ENCODE assay signal across 9 mouse cellular contexts in the genomic region with DNA sequence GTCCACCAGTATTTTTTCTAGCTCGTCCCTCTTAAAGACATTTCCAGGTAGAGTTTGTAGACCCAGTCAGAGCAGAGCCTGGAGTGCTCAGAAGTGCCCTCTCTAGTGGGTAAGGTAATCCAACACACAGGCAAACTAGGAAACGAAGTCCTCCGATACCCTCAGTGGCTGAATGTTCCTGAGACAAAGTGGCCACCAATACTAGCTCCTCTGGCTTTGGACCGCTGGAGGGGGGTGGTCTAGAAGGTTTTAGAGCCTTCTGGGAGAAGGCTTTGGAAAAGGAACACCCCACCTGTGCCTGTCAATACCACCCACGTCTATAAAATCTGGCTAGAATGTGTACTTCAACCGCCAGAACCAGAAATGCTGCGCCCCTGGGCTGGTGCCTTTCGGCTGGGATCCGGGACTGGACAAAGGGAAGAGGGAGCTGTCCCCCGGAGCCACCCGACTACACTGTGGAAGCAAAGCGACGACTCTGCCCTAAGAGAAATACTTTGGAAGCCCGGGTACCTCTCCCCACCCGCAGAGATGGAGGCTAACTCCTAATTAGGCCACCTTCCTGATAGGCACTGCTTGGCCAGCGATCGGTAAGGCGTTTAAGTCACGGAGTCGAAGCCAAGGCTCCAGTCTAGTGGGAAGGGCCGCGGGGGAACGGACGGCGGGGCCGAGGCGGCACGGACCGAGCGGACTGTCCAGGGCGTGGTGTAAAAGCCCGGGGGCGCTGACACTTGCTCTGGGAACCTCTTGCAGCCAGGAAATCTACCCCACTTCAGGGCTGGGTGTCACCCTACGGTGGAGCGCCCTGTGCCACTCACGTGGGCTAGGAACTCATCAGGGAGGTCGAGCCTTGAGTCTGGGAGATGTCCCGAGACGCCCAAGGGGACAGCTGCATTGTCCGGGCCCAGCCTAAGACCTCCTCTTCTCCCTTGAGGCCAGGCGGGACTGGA. TPM values are rescaled to one million over a fixed set of nuclear protein-coding genes. Genes with fewer than 3 reads are reported as not detected.
DNase-seq lines count a peak whose midpoint lies in the region; ATAC-seq and TF ChIP-seq lines count a peak whose summit lies in the region.
"Had no signal": no experiment of that assay in that cellular context is flagged by ENCODE, and none has a peak within 500 bp of the region (broad histone marks: within the 10 kb centered on the region; RNA-seq: fewer than 3 reads in every experiment).

No protein-coding gene starts in this region.

- no peak for DNase-seq in heart, embryonic 10.5 days (ENCODE audit: low spot score)
- DNase-seq in heart, adult 18-20 months = no peak
- DNase-seq in midbrain, embryonic 10.5 days (ENCODE audit: low spot score) = peak; percentile 63
- peak; percentile 77 for DNase-seq in gastrocnemius, adult 2 months
- DNase-seq in ovary, adult 18-20 months (ENCODE audit: low spot score) = no peak
- DNase-seq in cerebellum, postnatal 36 days = no peak
- DNase-seq: adrenal gland, postnatal 36 days had no signal

- H3K9ac ChIP-seq in midbrain, embryonic 15.5 days = no peak overlapping the region
- peak overlapping the region; percentile 44; the same call in 1 of the 2 replicates for H3K9ac ChIP-seq in neural tube, embryonic 12.5 days

- H3K4me2 ChIP-seq in midbrain, embryonic 15.5 days = no peak overlapping the region
- peak overlapping the region; percentile 45 for H3K4me2 ChIP-seq in neural tube, embryonic 12.5 days (replicated peaks)

- TF ChIP-seq CTCF in gastrocnemius, adult 2 months (IDR thresholded peaks at IDR 0.05) = no peak; the same call in 1 of the 2 replicates

- H3K4me1 ChIP-seq in heart, embryonic 10.5 days = peaks cover 30% of the 10 kb centered on the region
- H3K4me1 ChIP-seq in midbrain, embryonic 10.5 days = peaks cover 36% of the 10 kb centered on the region
- H3K4me1 ChIP-seq in midbrain, embryonic 15.5 days = peaks cover 6% of the 10 kb centered on the region; the same call in 1 of the 2 replicates
- H3K4me1 ChIP-seq in neural tube, embryonic 12.5 days = peaks cover 12% of the 10 kb centered on the region

- no peaks in the 10 kb centered on the region for H3K36me3 ChIP-seq in heart, embryonic 10.5 days
- no peaks in the 10 kb centered on the region for H3K36me3 ChIP-seq in midbrain, embryonic 10.5 days
- no peaks in the 10 kb centered on the region for H3K36me3 ChIP-seq in midbrain, embryonic 15.5 days (replicated peaks)
- no peaks in the 10 kb centered on the region for H3K36me3 ChIP-seq in neural tube, embryonic 12.5 days

- ATAC-seq in midbrain, embryonic 15.5 days (replicated peaks) = no peak
- no peak for ATAC-seq in neural tube, embryonic 12.5 days (ENCODE audit: low FRiP score, low read depth)

- peak overlapping the region; percentile 39 for H3K4me3 ChIP-seq in heart, embryonic 10.5 days
- peak overlapping the region; percentile 16; the same call in 1 of the 2 replicates for H3K4me3 ChIP-seq in midbrain, embryonic 10.5 days
- no peak overlapping the region for H3K4me3 ChIP-seq in midbrain, embryonic 15.5 days
- H3K4me3 ChIP-seq in gastrocnemius, adult 2 months = peak overlapping the region; percentile 94
- peak overlapping the region; percentile 24 for H3K4me3 ChIP-seq in neural tube, embryonic 12.5 days

- intact Hi-C loops in gastrocnemius, adult 2 months (cut with DNase I) = no loop called here

- H3K27me3 ChIP-seq in heart, embryonic 10.5 days (ENCODE audit: insufficient read depth, poor library complexity, severe bottlenecking) = peaks cover 97% of the 10 kb centered on the region
- H3K27me3 ChIP-seq in midbrain, embryonic 10.5 days (ENCODE audit: low read depth, poor library complexity, severe bottlenecking) = peaks cover 100% of the 10 kb centered on the region
- peaks cover 86% of the 10 kb centered on the region for H3K27me3 ChIP-seq in midbrain, embryonic 15.5 days (replicated peaks)
- peaks cover 87% of the 10 kb centered on the region for H3K27me3 ChIP-seq in neural tube, embryonic 12.5 days (replicated peaks)

- H3K9me3 ChIP-seq in heart, embryonic 10.5 days = no peaks in the 10 kb centered on the region
- H3K9me3 ChIP-seq in midbrain, embryonic 10.5 days (replicated peaks) = no peaks in the 10 kb centered on the region
- no peaks in the 10 kb centered on the region for H3K9me3 ChIP-seq in midbrain, embryonic 15.5 days
- H3K9me3 ChIP-seq in neural tube, embryonic 12.5 days = no peaks in the 10 kb centered on the region

- WGBS in heart, embryonic 10.5 days = 1% methylated on average over 41 of the region's 41 CpGs
- WGBS in midbrain, embryonic 10.5 days = 1% methylated on average over 41 of the region's 41 CpGs
- 3% methylated on average over 41 of the region's 41 CpGs for WGBS in midbrain, embryonic 15.5 days
- WGBS in neural tube, embryonic 12.5 days = under 1% methylated on average over 41 of the region's 41 CpGs

- H3K27ac ChIP-seq in heart, embryonic 10.5 days = no peak overlapping the region
- no peak overlapping the region for H3K27ac ChIP-seq in midbrain, embryonic 10.5 days (replicated peaks)
- H3K27ac ChIP-seq in midbrain, embryonic 15.5 days = no peak overlapping the region
- H3K27ac ChIP-seq in gastrocnemius, adult 2 months = peak overlapping the region; percentile 98
- no peak overlapping the region for H3K27ac ChIP-seq in neural tube, embryonic 12.5 days

RNA-seq across cellular contexts. Expression of gene Six1, which starts 14.4 kb away (rescaled TPM):
- 2.5 and 5.4 TPM in 2 replicates for polyA plus RNA-seq in heart, embryonic 10.5 days (2016; fragmentation: Nextera tagmentation; extraction: Ambion mirVana)
- 1 to 10 TPM; 1.6 to 2.0 TPM for total RNA-seq in heart, adult 18-20 months (2021)
- 8.3 and 8.5 TPM in 2 replicates for polyA plus RNA-seq in midbrain, embryonic 10.5 days (2016; fragmentation: Nextera tagmentation; extraction: Ambion mirVana)
- polyA plus RNA-seq in midbrain, embryonic 15.5 days (2015; fragmentation: Nextera tagmentation; extraction: Ambion mirVana) = 0.82 and 1.3 TPM in 2 replicates
- total RNA-seq in gastrocnemius, adult 2 months (2021) = 10 to 100 TPM; 59.8 to 68.4 TPM
- polyA plus RNA-seq in neural tube, embryonic 12.5 days (2016; fragmentation: Nextera tagmentation; extraction: Ambion mirVana) = 30.5 and 36.7 TPM in 2 replicates

Comparison
In these comparisons a context has a peak if more than half of its experiments do, and no peak if none do; other contexts are left out.
1. DNase-seq: peak in midbrain, embryonic 10.5 days (single experiment) and gastrocnemius, adult 2 months (single experiment); none in heart, embryonic 10.5 days (single experiment), heart, adult 18-20 months (0 of 2), ovary, adult 18-20 months (single experiment) and cerebellum, postnatal 36 days (0 of 2).